Mouse (Mus musculus): ENCODE measurements at regions not wholly inside any gene's neighbourhood (a gene's known extent, or its start where the extent isn't known, plus 50 kb on each side); places are given as distances from the start of the nearest gene placed in this dataset.

- H3K9me3 ChIP-seq (replicated peaks; ENCODE audit: control insufficient read depth, low read length), result no peaks in the 10 kb centered on the region
- H3K4me1 ChIP-seq (ENCODE audit: control insufficient read depth, low read depth, low read length), result no peaks in the 10 kb centered on the region
- ATAC-seq (ENCODE audit: low read depth), result no peak
- H3K9ac ChIP-seq (ENCODE audit: low read depth, low read length), result no peak overlapping the region
- no peaks in the 10 kb centered on the region for H3K27me3 ChIP-seq (ENCODE audit: control insufficient read depth, insufficient read depth, low read depth, low read length)
- peak overlapping the region; percentile 13; the same call in 1 of the 2 replicates for H3K4me2 ChIP-seq (ENCODE audit: low read depth, low read length)
- H3K27ac ChIP-seq (ENCODE audit: low read length), result peak overlapping the region; percentile 9; the same call in 1 of the 2 replicates
- WGBS (ENCODE audit: insufficient replicate concordance), result 2% methylated on average over 4 of the region's 4 CpGs
- 0 out of 2 replicates have a peak overlapping the region, but pooled peaks have one; percentile 6 for H3K4me3 ChIP-seq (ENCODE audit: low read depth, low read length)
- no peaks in the 10 kb centered on the region for H3K36me3 ChIP-seq (ENCODE audit: control insufficient read depth, insufficient read depth)
Measured at GRCm38 (mm10) chr17:44432524-44433295, 244.3 kb downstream of the Clic5 start.

GRCm38 (mm10) chr17:44433296-44433653 is 244.9 kb downstream of the Clic5 start:
- Histone ChIP-seq H3K4me1 (ENCODE audit: control insufficient read depth, low read depth, low read length) (no peaks in the 10 kb centered on the region), H3K27me3 (ENCODE audit: control insufficient read depth, insufficient read depth, low read depth, low read length) (no peaks in the 10 kb centered on the region), H3K4me2 (ENCODE audit: low read depth, low read length) (no peak overlapping the region), H3K9me3 (replicated peaks; ENCODE audit: control insufficient read depth, low read length) (no peaks in the 10 kb centered on the region), H3K36me3 (ENCODE audit: control insufficient read depth, insufficient read depth) (no peaks in the 10 kb centered on the region), H3K9ac (ENCODE audit: low read depth, low read length) (no peak overlapping the region), H3K27ac (ENCODE audit: low read length) (peak overlapping the region; percentile 9; the same call in 1 of the 2 replicates), H3K4me3 (ENCODE audit: low read depth, low read length) (no peak overlapping the region)
- no peak for ATAC-seq (ENCODE audit: low read depth)

GRCm38 (mm10) chr17:44436536-44437043 is 248.2 kb downstream of the Clic5 start:
- H3K27ac ChIP-seq (ENCODE audit: low read length), result no peak overlapping the region
- 47% methylated on average over 9 of the region's 9 CpGs for WGBS (ENCODE audit: insufficient replicate concordance)
- no peak for ATAC-seq (ENCODE audit: low read depth)
- no peaks in the 10 kb centered on the region for H3K36me3 ChIP-seq (ENCODE audit: control insufficient read depth, insufficient read depth)
- no peak overlapping the region for H3K4me3 ChIP-seq (ENCODE audit: low read depth, low read length)
- H3K9me3 ChIP-seq (replicated peaks; ENCODE audit: control insufficient read depth, low read length), result no peaks in the 10 kb centered on the region
- no peaks in the 10 kb centered on the region for H3K27me3 ChIP-seq (ENCODE audit: control insufficient read depth, insufficient read depth, low read depth, low read length)
- no peaks in the 10 kb centered on the region for H3K4me1 ChIP-seq (ENCODE audit: control insufficient read depth, low read depth, low read length)
- no peak overlapping the region for H3K9ac ChIP-seq (ENCODE audit: low read depth, low read length)
- no peak overlapping the region for H3K4me2 ChIP-seq (ENCODE audit: low read depth, low read length)

- Histone ChIP-seq H3K36me3 (ENCODE audit: control insufficient read depth, insufficient read depth) (no peaks in the 10 kb centered on the region), H3K4me3 (ENCODE audit: low read depth, low read length) (no peak overlapping the region), H3K9me3 (replicated peaks; ENCODE audit: control insufficient read depth, low read length) (no peaks in the 10 kb centered on the region), H3K4me1 (ENCODE audit: control insufficient read depth, low read depth, low read length) (no peaks in the 10 kb centered on the region), H3K27me3 (ENCODE audit: control insufficient read depth, insufficient read depth, low read depth, low read length) (no peaks in the 10 kb centered on the region), H3K9ac (ENCODE audit: low read depth, low read length) (no peak overlapping the region), H3K27ac (ENCODE audit: low read length) (no peak overlapping the region), H3K4me2 (ENCODE audit: low read depth, low read length) (no peak overlapping the region)
- no peak for ATAC-seq (ENCODE audit: low read depth)
Measured at GRCm38 (mm10) chr17:44438526-44438925, 250.1 kb downstream of the Clic5 start.

GRCm38 (mm10) chr17:44443460-44443859 is 255.1 kb downstream of the Clic5 start:
- no peak for ATAC-seq (ENCODE audit: low read depth)
- H3K36me3 ChIP-seq (ENCODE audit: control insufficient read depth, insufficient read depth), result no peaks in the 10 kb centered on the region
- no peaks in the 10 kb centered on the region for H3K9me3 ChIP-seq (replicated peaks; ENCODE audit: control insufficient read depth, low read length)
- H3K4me3 ChIP-seq (ENCODE audit: low read depth, low read length), result no peak overlapping the region
- no peak overlapping the region for H3K4me2 ChIP-seq (ENCODE audit: low read depth, low read length)
- 59% methylated on average over 11 of the region's 11 CpGs for WGBS (ENCODE audit: insufficient replicate concordance)
- no peak overlapping the region for H3K9ac ChIP-seq (ENCODE audit: low read depth, low read length)
- H3K27ac ChIP-seq (ENCODE audit: low read length), result no peak overlapping the region
- no peaks in the 10 kb centered on the region for H3K4me1 ChIP-seq (ENCODE audit: control insufficient read depth, low read depth, low read length)
- no peaks in the 10 kb centered on the region for H3K27me3 ChIP-seq (ENCODE audit: control insufficient read depth, insufficient read depth, low read depth, low read length)

- no peaks in the 10 kb centered on the region for H3K9me3 ChIP-seq (replicated peaks; ENCODE audit: control insufficient read depth, low read length)
- no peak overlapping the region for H3K4me3 ChIP-seq (ENCODE audit: low read depth, low read length)
- H3K27me3 ChIP-seq (ENCODE audit: control insufficient read depth, insufficient read depth, low read depth, low read length), result no peaks in the 10 kb centered on the region
- WGBS (ENCODE audit: insufficient replicate concordance), result 58% methylated on average over 3 of the region's 3 CpGs
- no peaks in the 10 kb centered on the region for H3K36me3 ChIP-seq (ENCODE audit: control insufficient read depth, insufficient read depth)
- H3K9ac ChIP-seq (ENCODE audit: low read depth, low read length), result no peak overlapping the region
- ATAC-seq (ENCODE audit: low read depth), result no peak
- no peak overlapping the region for H3K4me2 ChIP-seq (ENCODE audit: low read depth, low read length)
- H3K4me1 ChIP-seq (ENCODE audit: control insufficient read depth, low read depth, low read length), result no peaks in the 10 kb centered on the region
- H3K27ac ChIP-seq (ENCODE audit: low read length), result no peak overlapping the region
Measured at GRCm38 (mm10) chr17:44445361-44445760, 257.0 kb downstream of the Clic5 start.
